Comparison of ENCODE assay signal across 8 mouse cellular contexts in the genomic region with DNA sequence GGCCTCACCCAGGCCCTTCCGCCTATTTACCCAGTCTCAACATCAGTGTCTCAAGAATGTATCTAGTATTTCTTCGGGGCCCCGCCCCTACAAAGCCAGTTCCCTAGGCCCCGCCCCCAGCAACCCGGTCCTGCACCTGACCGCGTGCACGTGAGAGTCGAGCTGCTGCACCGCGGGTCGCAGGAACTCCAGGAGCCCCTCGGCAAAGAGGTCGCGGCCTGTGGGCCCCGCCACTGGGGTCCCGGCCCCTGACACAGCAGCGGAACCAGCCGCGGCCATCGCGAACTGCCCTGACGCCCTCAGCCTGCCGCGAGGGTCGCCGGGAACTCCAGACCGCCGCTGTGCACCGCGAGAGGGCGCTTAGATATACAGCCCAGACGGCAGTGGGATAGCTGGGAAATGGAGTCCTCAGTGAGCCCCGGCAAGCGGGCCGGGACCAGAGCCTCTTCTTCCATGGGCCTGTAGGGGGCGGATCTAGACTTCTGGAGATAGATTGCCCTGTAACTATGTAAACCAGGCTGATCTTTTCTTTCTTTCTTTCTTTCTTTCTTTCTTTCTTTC. TPM values are rescaled to one million over a fixed set of nuclear protein-coding genes. Genes with fewer than 3 reads are reported as not detected.
DNase-seq lines count a peak whose midpoint lies in the region; ATAC-seq and TF ChIP-seq lines count a peak whose summit lies in the region.

A gene (minus strand): TSS at position 338 of the 561 bp plus-strand sequence.

- peak within 1 kb of the TSS; percentile 41; the same call in 1 of the 2 replicates for H3K27ac ChIP-seq in heart, embryonic 11.5 days (ENCODE audit: low read depth, low read length)
- H3K27ac ChIP-seq in kidney, embryonic 16.5 days (ENCODE audit: low read length), result peak within 1 kb of the TSS; percentile 77
- peak within 1 kb of the TSS; percentile 70 for H3K27ac ChIP-seq in liver, adult 2 months (replicated peaks; ENCODE audit: insufficient read depth, low read depth, low read length)

- peaks cover 15% of the 10 kb centered on the region for H3K36me3 ChIP-seq in heart, embryonic 11.5 days (ENCODE audit: control insufficient read depth, insufficient read depth, low read length)
- H3K36me3 ChIP-seq in kidney, embryonic 16.5 days (ENCODE audit: insufficient read depth, low read length), result peaks cover 31% of the 10 kb centered on the region
- H3K36me3 ChIP-seq in liver, adult 2 months (ENCODE audit: control insufficient read depth, insufficient read depth, low read length), result peaks cover 25% of the 10 kb centered on the region
- H3K36me3 ChIP-seq in myocyte (ENCODE audit: control insufficient read depth, insufficient read depth), result peaks cover 35% of the 10 kb centered on the region
- peaks cover 4% of the 10 kb centered on the region; the same call in 1 of the 2 replicates for H3K36me3 ChIP-seq in splenic B cell, adult 2 months (ENCODE audit: control insufficient read depth, insufficient read depth, low read length, poor library complexity, severe bottlenecking)

- DNase-seq in B cell, adult 2 months, result peak; percentile 96
- peak; percentile 97 for DNase-seq in brain, adult 2 months (ENCODE audit: low read depth, low spot score)
- DNase-seq in liver, adult 2 months (ENCODE audit: extremely low read depth, low read depth, low spot score), result peak; percentile 88
- DNase-seq in splenic B cell, adult 2 months (ENCODE audit: low read depth, low spot score), result peak; percentile 97

- peak within 1 kb of the TSS; percentile 73 for H3K4me2 ChIP-seq in heart, embryonic 11.5 days
- H3K4me2 ChIP-seq in kidney, embryonic 16.5 days (replicated peaks; ENCODE audit: low read depth, low read length), result peak within 1 kb of the TSS; percentile 69
- peak within 1 kb of the TSS; percentile 91 for H3K4me2 ChIP-seq in myocyte (ENCODE audit: low read depth)

- peak; percentile 63; the same call in 1 of the 2 replicates for TF ChIP-seq POLR2A in liver, adult 2 months (IDR thresholded peaks at IDR 0.05; ENCODE audit: extremely low read depth, insufficient read depth, low read length)
- TF ChIP-seq POLR2A in myocyte (IDR thresholded peaks at IDR 0.05; ENCODE audit: insufficient read length, low read depth), result peak; percentile 91

- H3K9ac ChIP-seq in heart, embryonic 11.5 days (ENCODE audit: low read depth, low read length), result peak within 1 kb of the TSS; percentile 80
- H3K9ac ChIP-seq in kidney, embryonic 16.5 days (replicated peaks; ENCODE audit: low read length), result peak within 1 kb of the TSS; percentile 86
- H3K9ac ChIP-seq in liver, adult 2 months (ENCODE audit: low read depth, low read length), result peak within 1 kb of the TSS; percentile 75

- peak; percentile 98 for ATAC-seq in erythroblast, adult 5-6 weeks (replicated peaks; ENCODE audit: low FRiP score, poor library complexity, severe bottlenecking)
- peak; percentile 94 for ATAC-seq in heart, embryonic 11.5 days (replicated peaks; ENCODE audit: insufficient number of reproducible peaks, low FRiP score, low TSS enrichment)
- ATAC-seq in kidney, embryonic 16.5 days (ENCODE audit: low FRiP score, low TSS enrichment), result peak; percentile 97

- H3K79me2 ChIP-seq in liver, adult 2 months (ENCODE audit: control insufficient read depth, insufficient read depth, low read length), result peaks cover 5% of the 10 kb centered on the region; the same call in 1 of the 2 replicates
- H3K79me2 ChIP-seq in myocyte (ENCODE audit: control insufficient read depth, insufficient read depth), result peaks cover 11% of the 10 kb centered on the region

- no peaks in the 10 kb centered on the region for H3K27me3 ChIP-seq in heart, embryonic 11.5 days (ENCODE audit: control insufficient read depth, insufficient read depth, low read length)
- H3K27me3 ChIP-seq in kidney, embryonic 16.5 days (ENCODE audit: insufficient read depth, low read length), result no peaks in the 10 kb centered on the region
- no peaks in the 10 kb centered on the region for H3K27me3 ChIP-seq in liver, adult 2 months (ENCODE audit: control insufficient read depth, insufficient read depth, low read length)
- H3K27me3 ChIP-seq in myocyte (ENCODE audit: control insufficient read depth, insufficient read depth, insufficient read length), result no peaks in the 10 kb centered on the region
- H3K27me3 ChIP-seq in splenic B cell, adult 2 months (ENCODE audit: control insufficient read depth, insufficient read depth, low read length, poor library complexity, severe bottlenecking), result no peaks in the 10 kb centered on the region

- under 1% methylated on average over 37 of the region's 37 CpGs for WGBS in heart, embryonic 11.5 days (ENCODE audit: insufficient replicate concordance)
- WGBS in kidney, embryonic 16.5 days, result under 1% methylated on average over 37 of the region's 37 CpGs
- under 1% methylated on average over 37 of the region's 37 CpGs for WGBS in liver, adult 2 months

- peak; percentile 89 for TF ChIP-seq CTCF in liver, adult 2 months (IDR thresholded peaks at IDR 0.05; ENCODE audit: low read depth, low read length)

- H3ac ChIP-seq in myocyte (ENCODE audit: control insufficient read depth, insufficient read length), result peak within 1 kb of the TSS; percentile 97

- H3K4me1 ChIP-seq in heart, embryonic 11.5 days (ENCODE audit: control insufficient read depth, insufficient read depth, low read length), result peaks cover 6% of the 10 kb centered on the region; the same call in 1 of the 2 replicates
- H3K4me1 ChIP-seq in kidney, embryonic 16.5 days (ENCODE audit: insufficient read depth, low read length), result peaks cover 6% of the 10 kb centered on the region
- peaks cover 17% of the 10 kb centered on the region for H3K4me1 ChIP-seq in liver, adult 2 months (ENCODE audit: control insufficient read depth, insufficient read depth, low read length)

- peak within 1 kb of the TSS; percentile 69 for H3K4me3 ChIP-seq in heart, embryonic 11.5 days (ENCODE audit: low read depth, low read length)
- peak within 1 kb of the TSS; percentile 91 for H3K4me3 ChIP-seq in kidney, embryonic 16.5 days (ENCODE audit: low read length)
- H3K4me3 ChIP-seq in liver, adult 2 months (ENCODE audit: insufficient read depth, low read depth, low read length), result peak within 1 kb of the TSS; percentile 67
- H3K4me3 ChIP-seq in myocyte, result peak within 1 kb of the TSS; percentile 30

- H3K9me3 ChIP-seq in heart, embryonic 11.5 days (replicated peaks; ENCODE audit: control insufficient read depth, low read length), result no peaks in the 10 kb centered on the region
- no peaks in the 10 kb centered on the region for H3K9me3 ChIP-seq in kidney, embryonic 16.5 days (ENCODE audit: low read length)

TF ChIP-seq in myocyte, 11 proteins besides CTCF, POLR2A, EP300 and RAD21:
- TF ChIP-seq POLR2AphosphoS2 (IDR thresholded peaks at IDR 0.05; ENCODE audit: insufficient read length, low read depth) (peak; percentile 89), REST (IDR thresholded peaks at IDR 0.05; ENCODE audit: insufficient read depth, insufficient read length) (no peak), SRF (IDR thresholded peaks at IDR 0.05; ENCODE audit: control insufficient read depth, insufficient read length, low read depth) (peak; percentile 64), CEBPB (IDR thresholded peaks at IDR 0.05; ENCODE audit: insufficient read depth, poor library complexity, severe bottlenecking) (no peak), MYOG (IDR thresholded peaks at IDR 0.05; ENCODE audit: control insufficient read depth in 1 of 3, insufficient read depth in 1 of 3, insufficient read length in 2 of 3, low read depth in 2 of 3) (peak in 1 of 3 experiments; percentile 50), TCF3 (IDR thresholded peaks at IDR 0.05; ENCODE audit: insufficient read length, low read depth) (no peak)

RNA-seq across cellular contexts. Expression of the gene that starts here (rescaled TPM):
- 6.3 and 11.5 TPM in 2 replicates for total RNA-seq in erythroblast, adult 5-6 weeks (2015; ENCODE audit: low replicate concordance)
- 10.7 and 13.4 TPM in 2 replicates for total RNA-seq in erythroblast, adult 5-6 weeks (2017; ENCODE audit: low replicate concordance)
- polyA plus RNA-seq in heart, embryonic 11.5 days (2014; fragmentation: Nextera tagmentation; extraction: Ambion mirVana), result 76.0 TPM in 2 replicates
- polyA plus RNA-seq in kidney, embryonic 16.5 days (2015; fragmentation: Nextera tagmentation; extraction: Ambion mirVana), result 73.9 and 80.1 TPM in 2 replicates
- total RNA-seq in liver, adult 2 months (2014; rRNA removed), result 12.8 and 18.5 TPM in 2 replicates
- polyA plus RNA-seq in liver, adult 2 months (2012; rRNA removed), result 10.4 and 10.6 TPM in 2 replicates
- polyA plus RNA-seq in myocyte (2012; fragmentation: generic; extraction: Trizol), result 33.7 TPM

Comparison
In these comparisons a context has a peak if more than half of its experiments do, and no peak if none do; other contexts are left out.
1. Peak in every context shown above with its lines: DNase-seq, ATAC-seq, H3K4me3 ChIP-seq and H3K27ac ChIP-seq.
2. H3K4me3 ChIP-seq: peak in every context shown above with its lines; median percentile 91 in kidney, embryonic 16.5 days; 69 in heart, embryonic 11.5 days; 67 in liver, adult 2 months; 30 in myocyte.